Mouse (Mus musculus): Measurements from ENCODE around the gene Cdc14a.
A peak's percentile ranks its signal among the peaks of the same experiment; 100 is the strongest.

Cdc14a gene

GRCm38 (mm10) chr3:116325501-116325900 is 98.3 kb downstream of the Cdc14a start:
- DNase-seq, result no peak

GRCm38 (mm10) chr3:116319696-116320095 is 104.1 kb downstream of the Cdc14a start:
- no peak for DNase-seq

- DNase-seq, result no peak
Observed at GRCm38 (mm10) chr3:116311838-116312237, 112.0 kb downstream of the Cdc14a start.

GRCm38 (mm10) chr3:116311173-116311572 is 112.7 kb downstream of the Cdc14a start:
- no peak for DNase-seq

GRCm38 (mm10) chr3:116310672-116311071 is 113.2 kb downstream of the Cdc14a start:
- no peak for DNase-seq

- no peak for DNase-seq
Observed at GRCm38 (mm10) chr3:116310033-116310432, 113.8 kb downstream of the Cdc14a start.

GRCm38 (mm10) chr3:116304800-116305753 is 118.8 kb downstream of the Cdc14a start:
- DNase-seq, result peak; percentile 50

GRCm38 (mm10) chr3:116302581-116302980 is 121.3 kb downstream of the Cdc14a start:
- DNase-seq, result peak; percentile 61 to 65

- DNase-seq, result peak in 1 of 2 experiments; percentile 24
Observed at GRCm38 (mm10) chr3:116301754-116302153, 122.1 kb downstream of the Cdc14a start.

GRCm38 (mm10) chr3:116298727-116299126 is 125.1 kb downstream of the Cdc14a start:
- DNase-seq, result peak in 1 of 2 experiments; percentile 37

- peak in 1 of 2 experiments; percentile 17 for DNase-seq
Observed at GRCm38 (mm10) chr3:116298003-116298402, 125.8 kb downstream of the Cdc14a start.

GRCm38 (mm10) chr3:116297170-116297569 is 126.7 kb downstream of the Cdc14a start:
- DNase-seq, result no peak

- no peak for DNase-seq
Observed at GRCm38 (mm10) chr3:116290041-116290815, 133.6 kb downstream of the Cdc14a start.

GRCm38 (mm10) chr3:116288833-116289232 is 135.0 kb downstream of the Cdc14a start:
- DNase-seq, result no peak

GRCm38 (mm10) chr3:116284735-116285134 is 139.1 kb downstream of the Cdc14a start:
- no peak for DNase-seq

GRCm38 (mm10) chr3:116283996-116284395 is 139.8 kb downstream of the Cdc14a start:
- DNase-seq, result no peak

- DNase-seq, result no peak
Observed at GRCm38 (mm10) chr3:116281663-116282062, 142.2 kb downstream of the Cdc14a start.

GRCm38 (mm10) chr3:116277146-116277545 is 146.7 kb downstream of the Cdc14a start:
- no peak for DNase-seq

GRCm38 (mm10) chr3:116271679-116272078 is 152.2 kb downstream of the Cdc14a start:
- DNase-seq, result no peak

GRCm38 (mm10) chr3:116267036-116267654 is 156.7 kb downstream of the Cdc14a start:
- DNase-seq, result no peak

- no peak for DNase-seq
Observed at GRCm38 (mm10) chr3:116266360-116266759, 157.5 kb downstream of the Cdc14a start.

GRCm38 (mm10) chr3:116263977-116264376 is 159.9 kb downstream of the Cdc14a start:
- DNase-seq, result peak in 1 of 2 experiments; percentile 18

GRCm38 (mm10) chr3:116263061-116263460 is 160.8 kb downstream of the Cdc14a start:
- DNase-seq, result peak; percentile 22 to 50
